Mouse (Mus musculus): Measurements from ENCODE around the gene Nrip3. TPM values are rescaled to one million over a fixed set of nuclear protein-coding genes. Genes with fewer than 3 reads are reported as not detected.

Gene Nrip3
- total and polyA plus RNA-seq, 3 experiments = 0.04 TPM; not detected in 2

DNA sequence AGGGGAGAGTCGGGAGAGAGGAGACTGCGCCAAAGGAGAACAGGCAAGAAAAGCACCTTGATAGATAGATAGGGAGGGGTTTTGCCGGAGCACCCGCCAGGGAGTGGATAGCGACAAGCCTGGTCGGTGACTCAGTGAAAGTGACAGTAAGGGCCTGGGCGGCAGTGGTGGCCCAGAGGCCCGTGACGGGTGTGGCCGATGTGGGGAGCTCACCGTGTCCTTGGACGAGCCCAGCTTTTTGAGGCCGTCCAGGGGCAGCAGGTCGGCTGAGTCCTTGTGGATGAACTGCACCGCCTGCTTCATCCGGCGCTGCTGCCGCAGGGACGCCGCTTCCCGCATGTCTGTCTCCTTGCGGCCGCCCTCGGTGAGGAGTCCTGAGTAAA, 747 bp downstream of the Nrip3 start:
- Histone ChIP-seq H3K9me3 (replicated peaks; ENCODE audit: low read length) (no peaks in the 10 kb centered on the region), H3K4me1 (ENCODE audit: control insufficient read depth in 1 of 2, insufficient read depth in 2 of 2) (peaks cover 0 to 5% of the 10 kb centered on the region in 2 experiments; a peak in 1 of 4 replicates), H3K36me3 (replicated peaks in 1 of 2; ENCODE audit: control insufficient read depth in 1 of 2, insufficient read depth in 1 of 2, low read length in 1 of 2) (no peaks in the 10 kb centered on the region), H3K4me3 (replicated peaks in 1 of 3; ENCODE audit: low read depth in 2 of 3, low read length in 2 of 3, poor library complexity in 1 of 3) (no peak overlapping the region), H3K79me2 (replicated peaks; ENCODE audit: control insufficient read depth, extremely low read depth, insufficient read depth, poor library complexity, severe bottlenecking) (no peaks in the 10 kb centered on the region), H3K27ac (ENCODE audit: insufficient read depth, low read depth) (no peak overlapping the region), H3K4me2 (ENCODE audit: insufficient read depth, low read depth, poor library complexity, severe bottlenecking) (0 out of 2 replicates have a peak overlapping the region, but pooled peaks have one; percentile 17), H3K9ac (ENCODE audit: insufficient read depth, low read depth) (no peak overlapping the region), H3K27me3 (replicated peaks) (no peaks in the 10 kb centered on the region)
- TF ChIP-seq MEF2A (IDR thresholded peaks at IDR 0.05; ENCODE audit: borderline replicate concordance, low read depth, low read length) (no peak), POLR2A (IDR thresholded peaks at IDR 0.05; ENCODE audit: low read depth, low read length) (no peak), KAT2A (IDR thresholded peaks at IDR 0.05; ENCODE audit: insufficient replicate concordance, low read length) (no peak), NELFE (IDR thresholded peaks at IDR 0.05; ENCODE audit: low read depth, low read length) (no peak), E2F4 (IDR thresholded peaks at IDR 0.05; ENCODE audit: insufficient replicate concordance, low read depth, low read length) (no peak), NRF1 (IDR thresholded peaks at IDR 0.05; ENCODE audit: low read depth, low read length) (no peak), MAX (IDR thresholded peaks at IDR 0.05; ENCODE audit: low read length) (no peak), RCOR1 (conservative IDR thresholded peaks at IDR 0.05; ENCODE audit: low read depth, low read length) (no peak), MXI1 (IDR thresholded peaks at IDR 0.05; ENCODE audit: low read depth, low read length) (no peak), JUN (IDR thresholded peaks at IDR 0.05; ENCODE audit: insufficient read depth, low read depth, low read length) (no peak), IRF4 (IDR thresholded peaks at IDR 0.05; ENCODE audit: low read depth, low read length) (no peak), ZC3H11A (IDR thresholded peaks at IDR 0.05; ENCODE audit: low read depth, low read length) (no peak), CHD2 (IDR thresholded peaks at IDR 0.05; ENCODE audit: low read length) (no peak), HCFC1 (IDR thresholded peaks at IDR 0.05; ENCODE audit: low read depth, low read length) (no peak)
- dilution Hi-C loops (cut with MboI; ENCODE audit: extremely low pct_ligation_motif_present, extremely low pct_unique_long_range_greater_than_20kb, low sequenced_read_pairs) = no loop called here
- in situ Hi-C loops (cut with MboI; ENCODE audit: low pct_ligation_motif_present, low pct_unique_long_range_greater_than_20kb, low sequenced_read_pairs) = no loop called here
- no peak for DNase-seq (ENCODE audit: extremely low read depth)

- Histone ChIP-seq H3K4me1 (ENCODE audit: control insufficient read depth in 1 of 2, insufficient read depth in 2 of 2) (peaks cover 0 to 4% of the 10 kb centered on the region in 2 experiments; a peak in 1 of 4 replicates), H3K27ac (ENCODE audit: insufficient read depth, low read depth) (no peak overlapping the region), H3K4me2 (ENCODE audit: insufficient read depth, low read depth, poor library complexity, severe bottlenecking) (no peak overlapping the region), H3K27me3 (replicated peaks) (no peaks in the 10 kb centered on the region), H3K36me3 (replicated peaks in 1 of 2; ENCODE audit: control insufficient read depth in 1 of 2, insufficient read depth in 1 of 2, low read length in 1 of 2) (no peaks in the 10 kb centered on the region), H3K79me2 (replicated peaks; ENCODE audit: control insufficient read depth, extremely low read depth, insufficient read depth, poor library complexity, severe bottlenecking) (no peaks in the 10 kb centered on the region), H3K9ac (ENCODE audit: insufficient read depth, low read depth) (no peak overlapping the region), H3K4me3 (replicated peaks in 1 of 3; ENCODE audit: low read depth in 2 of 3, low read length in 2 of 3, poor library complexity in 1 of 3) (no peak overlapping the region), H3K9me3 (replicated peaks; ENCODE audit: low read length) (no peaks in the 10 kb centered on the region)
- in situ Hi-C loops (cut with MboI; ENCODE audit: low pct_ligation_motif_present, low pct_unique_long_range_greater_than_20kb, low sequenced_read_pairs) (no loop called here), dilution Hi-C loops (cut with MboI; ENCODE audit: extremely low pct_ligation_motif_present, extremely low pct_unique_long_range_greater_than_20kb, low sequenced_read_pairs) (no loop called here)
- DNase-seq (ENCODE audit: extremely low read depth) = no peak
- no peak for TF ChIP-seq POLR2AphosphoS2 (IDR thresholded peaks at IDR 0.05; ENCODE audit: low read depth, low read length)
- TF ChIP-seq MYC (IDR thresholded peaks at IDR 0.05; ENCODE audit: low read depth, low read length) = no peak
- TF ChIP-seq USF1 (IDR thresholded peaks at IDR 0.05; ENCODE audit: low read depth, low read length) = no peak
- no peak for TF ChIP-seq NELFE (IDR thresholded peaks at IDR 0.05; ENCODE audit: low read depth, low read length)
- TF ChIP-seq SIN3A (IDR thresholded peaks at IDR 0.05; ENCODE audit: low read length) = no peak
- no peak for TF ChIP-seq ZMIZ1 (IDR thresholded peaks at IDR 0.05; ENCODE audit: low read depth, low read length)
- no peak for TF ChIP-seq ZNF384 (IDR thresholded peaks at IDR 0.05; ENCODE audit: low read depth, low read length)
- no peak for TF ChIP-seq KAT2A (IDR thresholded peaks at IDR 0.05; ENCODE audit: insufficient replicate concordance, low read length)
- TF ChIP-seq ETS1 (conservative IDR thresholded peaks at IDR 0.05; ENCODE audit: low read depth, low read length) = no peak
- no peak for TF ChIP-seq HCFC1 (IDR thresholded peaks at IDR 0.05; ENCODE audit: low read depth, low read length)
Measured at GRCm38 (mm10) chr7:109772251-109772650, 9.6 kb downstream of the Nrip3 start.
